Mouse (Mus musculus): ENCODE data around the gene Aqp7. TPM values are rescaled to one million over a fixed set of nuclear protein-coding genes. Genes with fewer than 3 reads are reported as not detected.

Aqp7 gene
- polyA plus RNA-seq, 1 experiment, result 124 TPM

- Histone ChIP-seq H3K27ac (replicated peaks; ENCODE audit: low read depth, low read length) (peak overlapping the region; percentile 98), H3K4me3 (ENCODE audit: insufficient read depth, low read depth, low read length) (peak overlapping the region; percentile 85), H3K4me1 (ENCODE audit: control insufficient read depth, insufficient read depth, insufficient read length, low read length) (peaks cover 20% of the 10 kb centered on the region)
Measured at GRCm38 (mm10) chr4:41046254-41046795, 1.6 kb downstream of the Aqp7 start.

- H3K4me1 ChIP-seq (ENCODE audit: control insufficient read depth, insufficient read depth, insufficient read length, low read length), result peaks cover 26% of the 10 kb centered on the region
- peak overlapping the region; percentile 98 for H3K27ac ChIP-seq (replicated peaks; ENCODE audit: low read depth, low read length)
- H3K4me3 ChIP-seq (ENCODE audit: insufficient read depth, low read depth, low read length), result peak overlapping the region; percentile 85
Measured at GRCm38 (mm10) chr4:41045288-41045687, 2.7 kb downstream of the Aqp7 start.

- Histone ChIP-seq H3K4me1 (ENCODE audit: control insufficient read depth, insufficient read depth, insufficient read length, low read length) (peaks cover 27% of the 10 kb centered on the region), H3K4me3 (ENCODE audit: insufficient read depth, low read depth, low read length) (peak overlapping the region; percentile 85), H3K27ac (replicated peaks; ENCODE audit: low read depth, low read length) (peak overlapping the region; percentile 98)
Measured at GRCm38 (mm10) chr4:41043961-41044360, 4.0 kb downstream of the Aqp7 start.

GRCm38 (mm10) chr4:41042880-41043279 is 5.1 kb downstream of the Aqp7 start:
- peak overlapping the region; percentile 96 for H3K27ac ChIP-seq (replicated peaks; ENCODE audit: low read depth, low read length)
- H3K4me3 ChIP-seq (ENCODE audit: insufficient read depth, low read depth, low read length), result peak overlapping the region; percentile 50
- peaks cover 28% of the 10 kb centered on the region for H3K4me1 ChIP-seq (ENCODE audit: control insufficient read depth, insufficient read depth, insufficient read length, low read length)

- Histone ChIP-seq H3K4me1 (ENCODE audit: control insufficient read depth, insufficient read depth, insufficient read length, low read length) (peaks cover 34% of the 10 kb centered on the region), H3K27ac (replicated peaks; ENCODE audit: low read depth, low read length) (peak overlapping the region; percentile 96), H3K4me3 (ENCODE audit: insufficient read depth, low read depth, low read length) (peak overlapping the region; percentile 21)
Measured at GRCm38 (mm10) chr4:41040983-41041382, 7.0 kb downstream of the Aqp7 start.

DNA sequence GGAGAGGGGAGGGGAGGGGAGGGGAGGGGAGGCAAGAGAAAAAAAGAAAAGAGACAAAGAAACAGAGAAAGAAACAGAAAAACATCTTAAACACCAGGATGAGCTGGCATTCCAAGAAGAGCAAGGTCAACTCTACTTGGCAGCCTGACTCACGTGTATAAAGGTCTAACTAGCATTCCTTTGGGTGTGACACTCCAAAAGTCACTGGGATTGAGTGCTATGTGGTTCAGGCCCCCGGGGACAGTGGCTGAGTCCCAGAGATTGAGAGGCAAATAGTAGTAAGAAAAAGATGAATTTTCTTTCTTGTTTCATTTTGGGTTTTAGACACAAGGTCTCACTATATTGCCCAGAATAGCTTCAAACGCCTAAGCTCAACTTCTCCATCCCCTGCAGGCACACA is 10.0 kb downstream of the Aqp7 start:
- H3K4me1 ChIP-seq (ENCODE audit: control insufficient read depth, insufficient read depth, insufficient read length, low read length), result peaks cover 43% of the 10 kb centered on the region
- H3K4me3 ChIP-seq (ENCODE audit: insufficient read depth, low read depth, low read length), result no peak overlapping the region
- H3K27ac ChIP-seq (replicated peaks; ENCODE audit: low read depth, low read length), result peak overlapping the region; percentile 89

DNA sequence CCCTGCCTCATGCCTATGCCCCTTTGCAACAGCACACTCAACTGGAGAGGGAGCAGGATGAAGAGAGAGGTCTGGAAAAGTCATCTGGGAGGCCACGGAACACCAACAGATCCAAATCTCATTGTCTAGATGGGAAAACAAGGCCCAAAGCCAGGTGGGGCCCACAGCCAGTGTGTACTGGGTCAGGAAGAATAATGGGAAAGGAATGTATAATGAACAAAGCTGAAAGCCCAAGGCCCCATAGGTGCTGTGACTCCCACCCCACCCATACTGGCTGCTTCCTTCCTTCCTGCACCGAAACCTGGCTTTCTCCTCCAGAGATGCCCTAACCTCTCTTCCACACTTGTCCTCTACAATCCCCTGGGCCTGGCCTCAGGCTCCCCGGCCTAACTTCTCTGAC is 16.7 kb downstream of the Aqp7 start:
- Histone ChIP-seq H3K27ac (replicated peaks; ENCODE audit: low read depth, low read length) (peak overlapping the region; percentile 96), H3K4me1 (ENCODE audit: control insufficient read depth, insufficient read depth, insufficient read length, low read length) (peaks cover 26% of the 10 kb centered on the region), H3K4me3 (ENCODE audit: insufficient read depth, low read depth, low read length) (no peak overlapping the region)

- Histone ChIP-seq H3K4me1 (ENCODE audit: control insufficient read depth, insufficient read depth, insufficient read length, low read length) (peaks cover 14% of the 10 kb centered on the region), H3K4me3 (ENCODE audit: insufficient read depth, low read depth, low read length) (no peak overlapping the region), H3K27ac (replicated peaks; ENCODE audit: low read depth, low read length) (peak overlapping the region; percentile 10; the same call in 1 of the 2 replicates)
Measured at GRCm38 (mm10) chr4:41029372-41029771, 18.6 kb downstream of the Aqp7 start.

GRCm38 (mm10) chr4:41028272-41028671 is 19.7 kb downstream of the Aqp7 start:
- Histone ChIP-seq H3K27ac (replicated peaks; ENCODE audit: low read depth, low read length) (no peak overlapping the region), H3K4me3 (ENCODE audit: insufficient read depth, low read depth, low read length) (no peak overlapping the region)

DNA sequence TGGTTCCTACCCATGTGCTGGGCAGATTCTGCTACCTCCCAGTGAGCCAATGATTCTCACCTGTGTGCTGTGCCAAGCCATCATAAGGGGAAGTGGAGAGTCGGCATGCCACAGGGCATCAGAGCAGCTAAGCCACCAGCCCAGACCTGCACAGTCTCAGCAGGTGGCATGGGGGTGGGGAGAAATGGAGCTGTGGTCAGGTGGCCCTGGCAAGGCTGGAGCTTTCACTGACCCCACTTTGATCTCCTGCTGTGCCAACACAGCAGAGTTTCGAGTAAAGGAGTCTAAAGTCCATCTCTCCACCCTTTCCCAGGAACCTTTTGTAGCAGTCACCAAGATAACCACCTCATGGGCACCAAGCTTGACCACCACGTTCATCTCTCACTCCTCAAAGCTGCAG is 20.1 kb downstream of the Aqp7 start:
- Histone ChIP-seq H3K4me3 (ENCODE audit: insufficient read depth, low read depth, low read length) (no peak overlapping the region), H3K4me1 (ENCODE audit: control insufficient read depth, insufficient read depth, insufficient read length, low read length) (peaks cover 13% of the 10 kb centered on the region), H3K27ac (replicated peaks; ENCODE audit: low read depth, low read length) (no peak overlapping the region)

More at GRCm38 (mm10) chr4:41028272-41028671, 19.7 kb downstream of the Aqp7 start:
- H3K4me1 ChIP-seq (ENCODE audit: control insufficient read depth, insufficient read depth, insufficient read length, low read length), result peaks cover 13% of the 10 kb centered on the region

DNA sequence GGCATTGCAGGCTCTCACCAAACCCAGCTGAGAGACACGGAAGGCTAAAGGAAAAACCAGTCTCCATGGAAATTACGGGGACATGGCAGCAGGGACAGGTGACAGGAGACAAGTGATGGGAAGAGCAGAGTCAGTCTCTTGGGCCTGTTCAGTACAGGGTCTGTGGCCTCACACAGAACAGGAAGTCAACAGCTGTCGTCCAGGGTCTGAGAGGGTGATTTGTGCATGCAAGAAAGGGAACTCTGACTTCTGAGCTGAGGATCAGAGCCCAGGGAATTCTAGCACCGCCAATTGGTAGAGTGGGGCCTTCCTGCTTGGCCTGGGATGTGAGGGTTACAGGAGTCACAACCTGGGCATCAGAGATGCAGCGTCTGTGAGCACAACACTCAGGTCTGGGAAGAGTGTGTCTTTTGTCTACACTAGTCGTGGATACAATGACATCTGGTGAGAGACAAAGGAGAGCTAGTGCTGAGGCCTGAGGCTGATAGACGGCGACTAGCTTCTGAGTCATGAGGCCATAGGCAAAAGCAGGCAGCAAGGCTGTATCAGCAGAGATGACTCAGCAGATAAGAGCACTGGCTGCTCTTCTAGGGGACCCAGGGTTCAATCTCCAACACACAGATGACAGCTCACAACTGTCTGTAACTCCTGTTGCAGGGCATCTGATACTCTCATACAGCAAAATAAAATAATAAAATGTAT is 21.7 kb downstream of the Aqp7 start:
- no peak overlapping the region for H3K4me3 ChIP-seq (ENCODE audit: insufficient read depth, low read depth, low read length)

GRCm38 (mm10) chr4:41021094-41021493 is 26.8 kb downstream of the Aqp7 start:
- Histone ChIP-seq H3K4me1 (ENCODE audit: control insufficient read depth, insufficient read depth, insufficient read length, low read length) (no peaks in the 10 kb centered on the region), H3K27ac (replicated peaks; ENCODE audit: low read depth, low read length) (no peak overlapping the region)

More for the DNA sequence above, 21.7 kb downstream of the Aqp7 start:
- Histone ChIP-seq H3K27ac (replicated peaks; ENCODE audit: low read depth, low read length) (peak overlapping the region; percentile 27; the same call in 1 of the 2 replicates), H3K4me1 (ENCODE audit: control insufficient read depth, insufficient read depth, insufficient read length, low read length) (peaks cover 3% of the 10 kb centered on the region; the same call in 1 of the 2 replicates)

GRCm38 (mm10) chr4:41015798-41016197 is 32.1 kb downstream of the Aqp7 start:
- Histone ChIP-seq H3K27ac (replicated peaks; ENCODE audit: low read depth, low read length) (no peak overlapping the region), H3K4me3 (ENCODE audit: insufficient read depth, low read depth, low read length) (no peak overlapping the region), H3K4me1 (ENCODE audit: control insufficient read depth, insufficient read depth, insufficient read length, low read length) (no peaks in the 10 kb centered on the region)

More at GRCm38 (mm10) chr4:41021094-41021493, 26.8 kb downstream of the Aqp7 start:
- H3K4me3 ChIP-seq (ENCODE audit: insufficient read depth, low read depth, low read length), result no peak overlapping the region

- H3K4me1 ChIP-seq (ENCODE audit: control insufficient read depth, insufficient read depth, insufficient read length, low read length), result no peaks in the 10 kb centered on the region
- H3K27ac ChIP-seq (replicated peaks; ENCODE audit: low read depth, low read length), result no peak overlapping the region
- H3K4me3 ChIP-seq (ENCODE audit: insufficient read depth, low read depth, low read length), result no peak overlapping the region
Measured at GRCm38 (mm10) chr4:41013351-41013750, 34.6 kb downstream of the Aqp7 start.

DNA sequence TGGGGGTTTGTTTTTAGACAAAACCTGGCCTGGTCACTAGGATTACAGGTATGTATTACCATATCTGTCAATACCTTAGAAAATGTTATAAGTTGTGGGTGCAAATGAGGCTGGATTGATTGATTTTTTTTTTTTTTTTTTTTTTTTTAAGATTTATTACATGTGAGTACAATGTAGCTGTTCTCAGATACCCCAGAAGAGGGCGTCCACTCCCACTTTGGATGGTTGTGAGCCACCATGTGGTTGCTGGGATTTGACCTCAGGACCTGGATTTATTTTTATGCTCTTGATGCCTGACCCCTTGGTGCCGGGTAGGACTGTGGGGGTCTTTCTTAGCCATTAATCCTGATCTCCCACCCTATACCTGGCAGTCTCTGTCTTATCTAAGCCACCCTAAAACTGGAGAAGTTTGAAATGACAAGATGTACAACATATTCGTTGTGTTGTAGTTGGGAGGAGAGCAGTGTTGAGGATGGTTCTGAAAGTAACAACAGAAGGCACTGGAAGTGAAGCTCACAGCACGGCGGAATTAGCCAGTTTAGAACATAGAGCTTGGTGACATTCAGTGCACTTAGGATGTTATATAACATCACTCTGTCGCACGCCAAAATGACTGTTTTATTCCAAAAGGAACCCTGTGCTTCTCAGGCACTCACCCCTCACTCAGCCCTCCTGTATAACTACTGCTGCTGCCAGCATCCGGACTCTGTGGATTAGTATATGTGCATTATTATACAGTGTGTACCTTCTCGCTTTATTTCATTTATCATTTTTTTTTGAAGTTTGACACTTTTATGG is 46.9 kb downstream of the Aqp7 start:
- Histone ChIP-seq H3K4me3 (ENCODE audit: insufficient read depth, low read depth, low read length) (no peak overlapping the region), H3K4me1 (ENCODE audit: control insufficient read depth, insufficient read depth, insufficient read length, low read length) (no peaks in the 10 kb centered on the region), H3K27ac (replicated peaks; ENCODE audit: low read depth, low read length) (no peak overlapping the region)

Data from brown adipose tissue, adult 24 weeks (tissue).